8 mouse cellular contexts compared by ENCODE assay signal in the genomic region with DNA sequence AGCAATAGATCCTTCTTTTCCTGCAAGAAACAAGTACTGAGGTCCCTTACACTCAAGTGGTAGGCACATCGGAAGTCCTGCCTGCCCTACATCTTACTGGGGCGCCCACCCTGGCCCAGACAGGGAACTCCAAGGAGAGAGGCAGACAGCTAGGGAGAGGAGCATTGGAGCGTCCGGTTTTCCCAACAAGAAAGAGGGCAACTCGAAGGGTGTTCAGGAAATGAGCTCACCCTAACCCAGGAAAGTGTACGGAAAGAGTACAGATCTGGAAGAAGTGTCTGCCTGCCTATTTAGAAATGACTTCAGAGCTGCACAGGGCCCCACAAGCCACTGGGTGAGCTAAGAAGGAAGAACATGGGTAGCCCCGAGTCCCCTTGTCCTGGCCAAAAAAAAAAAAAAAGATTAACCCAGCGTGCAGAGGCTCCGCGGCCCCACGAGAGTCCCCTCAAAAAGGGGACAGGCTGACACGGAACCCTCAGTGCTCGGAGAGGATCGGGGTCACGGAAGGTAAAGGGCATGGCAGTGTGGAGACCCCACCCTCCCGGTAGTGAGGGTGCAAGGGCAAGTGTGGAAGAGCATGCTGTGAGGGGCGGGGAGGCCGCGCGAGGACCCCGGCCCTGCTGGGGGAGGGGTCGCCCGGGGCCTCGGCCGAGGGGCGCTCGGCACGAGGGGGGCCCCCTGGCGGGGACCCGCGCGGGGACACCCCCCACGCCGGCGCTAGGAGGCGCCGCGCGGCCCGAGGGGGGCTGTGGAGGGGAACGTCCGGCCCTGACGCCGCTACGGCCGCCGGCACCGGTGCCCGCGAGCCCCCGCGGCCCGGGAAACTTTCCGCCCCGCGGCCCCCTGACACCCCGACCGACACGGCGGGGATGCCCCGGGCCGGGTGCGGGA. TPM values are rescaled to one million over a fixed set of nuclear protein-coding genes. Genes with fewer than 3 reads are reported as not detected.
DNase-seq lines count a peak whose midpoint lies in the region; ATAC-seq and TF ChIP-seq lines count a peak whose summit lies in the region.

No protein-coding gene starts in this region.

- TF ChIP-seq CTCF in MEL (IDR thresholded peaks at IDR 0.05 in 2 of 3, conservative IDR thresholded peaks at IDR 0.05 in 1 of 3; ENCODE audit: control insufficient read depth in 1 of 3, insufficient read depth in 1 of 3, low read depth in 2 of 3, low read length in 3 of 3, poor library complexity in 1 of 3, severe bottlenecking in 1 of 3), result peak in 2 of 3 experiments; percentile 66 to 69; a peak in 5 of 6 replicates
- peak; percentile 9; the same call in 1 of the 2 replicates for TF ChIP-seq CTCF in liver, postnatal 0 days (IDR thresholded peaks at IDR 0.05; ENCODE audit: low read depth)
- peak; percentile 38; the same call in 1 of the 2 replicates for TF ChIP-seq CTCF in olfactory bulb, adult 2 months (IDR thresholded peaks at IDR 0.05; ENCODE audit: insufficient read depth, low read depth, low read length)

- TF ChIP-seq EP300 in MEL (IDR thresholded peaks at IDR 0.05; ENCODE audit: low read depth in 1 of 2, low read length in 2 of 2), result no peak
- TF ChIP-seq EP300 in liver, postnatal 0 days (IDR thresholded peaks at IDR 0.05; ENCODE audit: low read depth), result no peak

- peak; percentile 23 for DNase-seq in 3134 (ENCODE audit: extremely low read depth, insufficient read length, low spot score)
- peak; percentile 70 for DNase-seq in MEL (ENCODE audit: low read depth, low spot score)
- DNase-seq in cerebellum, postnatal 36 days, result peak; percentile 30 to 41
- DNase-seq in heart, adult 18-20 months, result peak; percentile 48 to 63
- peak; percentile 21 for DNase-seq in kidney, adult 18-20 months
- peak; percentile 41 for DNase-seq in liver, postnatal 0 days
- DNase-seq in urinary bladder, postnatal 14 days (ENCODE audit: low spot score), result peak; percentile 5

- 4% methylated on average over 41 of the region's 63 CpGs for WGBS in liver, postnatal 0 days (ENCODE audit: insufficient replicate concordance)
- 2% methylated on average over 62 of the region's 63 CpGs for WGBS in olfactory bulb, adult 2 months

- no peak for TF ChIP-seq POLR2A in MEL (IDR thresholded peaks at IDR 0.05; ENCODE audit: control insufficient read depth in 1 of 2, insufficient read depth in 1 of 2, low read depth in 1 of 2, low read length in 2 of 2, poor library complexity in 1 of 2)
- TF ChIP-seq POLR2A in olfactory bulb, adult 2 months (IDR thresholded peaks at IDR 0.05; ENCODE audit: insufficient read depth, low read depth, low read length), result no peak

- H3K4me2 ChIP-seq in liver, postnatal 0 days (ENCODE audit: low read depth, low read length), result peak overlapping the region; percentile 99

- peak overlapping the region; percentile 86 for H3K9ac ChIP-seq in MEL (ENCODE audit: control insufficient read depth, low read depth, low read length, poor library complexity, severe bottlenecking)
- H3K9ac ChIP-seq in liver, postnatal 0 days (replicated peaks), result peak overlapping the region; percentile 87

- no peaks in the 10 kb centered on the region for H3K9me3 ChIP-seq in MEL (replicated peaks; ENCODE audit: insufficient read depth, low read length)
- no peaks in the 10 kb centered on the region for H3K9me3 ChIP-seq in liver, postnatal 0 days (ENCODE audit: low read length)

- TF ChIP-seq RAD21 in MEL (IDR thresholded peaks at IDR 0.05; ENCODE audit: low read depth, low read length), result no peak

- peaks cover 9 to 21% of the 10 kb centered on the region in 2 experiments for H3K4me1 ChIP-seq in MEL (ENCODE audit: control insufficient read depth in 1 of 2, insufficient read depth in 2 of 2, low read length in 2 of 2)
- H3K4me1 ChIP-seq in liver, postnatal 0 days (ENCODE audit: insufficient read depth), result peaks cover 33% of the 10 kb centered on the region
- H3K4me1 ChIP-seq in olfactory bulb, adult 2 months (ENCODE audit: control insufficient read depth, insufficient read depth, low read length), result peaks cover 12% of the 10 kb centered on the region

- H3K4me3 ChIP-seq in MEL (ENCODE audit: control insufficient read depth in 1 of 2, insufficient read depth in 1 of 2, low read depth in 2 of 2, low read length in 2 of 2), result peak overlapping the region; percentile 86 to 93
- H3K4me3 ChIP-seq in liver, postnatal 0 days (ENCODE audit: low read depth, low read length), result peak overlapping the region; percentile 80
- H3K4me3 ChIP-seq in olfactory bulb, adult 2 months (ENCODE audit: insufficient read depth, low read depth, low read length), result peak overlapping the region; percentile 97

- no peaks in the 10 kb centered on the region for H3K27me3 ChIP-seq in MEL (ENCODE audit: control insufficient read depth in 1 of 2, insufficient read depth in 2 of 2, low read length in 2 of 2)
- no peaks in the 10 kb centered on the region for H3K27me3 ChIP-seq in liver, postnatal 0 days (ENCODE audit: insufficient read depth, low read length)

- ATAC-seq in liver, postnatal 0 days, result no peak

- peaks cover 49% of the 10 kb centered on the region for H3K79me2 ChIP-seq in MEL (ENCODE audit: control insufficient read depth, insufficient read depth, low read length, poor library complexity)

- H3K27ac ChIP-seq in MEL (ENCODE audit: control insufficient read depth, low read depth, low read length), result peak overlapping the region; percentile 95
- H3K27ac ChIP-seq in liver, postnatal 0 days (ENCODE audit: low read depth), result peak overlapping the region; percentile 86
- H3K27ac ChIP-seq in olfactory bulb, adult 2 months (ENCODE audit: insufficient read depth, low read depth, low read length), result no peak overlapping the region

- H3K36me3 ChIP-seq in MEL (ENCODE audit: control insufficient read depth in 1 of 2, insufficient read depth in 2 of 2, low read length in 2 of 2), result peaks cover 0 to 35% of the 10 kb centered on the region in 2 experiments; a peak in 2 of 4 replicates
- peaks cover 5% of the 10 kb centered on the region; the same call in 1 of the 2 replicates for H3K36me3 ChIP-seq in liver, postnatal 0 days (replicated peaks; ENCODE audit: insufficient read depth, low read length)

TF ChIP-seq in MEL, 35 proteins besides CTCF, POLR2A, EP300 and RAD21:
- TF ChIP-seq CHD1 (IDR thresholded peaks at IDR 0.05; ENCODE audit: low read depth, low read length) (no peak), MXI1 (IDR thresholded peaks at IDR 0.05; ENCODE audit: low read depth, low read length) (peak; percentile 69), RCOR1 (IDR thresholded peaks at IDR 0.05; ENCODE audit: low read depth, low read length) (no peak), MYB (IDR thresholded peaks at IDR 0.05; ENCODE audit: low read depth, low read length) (no peak), HCFC1 (IDR thresholded peaks at IDR 0.05; ENCODE audit: low read depth, low read length) (0 out of 2 replicates have a peak, but pooled peaks have one; percentile 24), ETS1 (IDR thresholded peaks at IDR 0.05; ENCODE audit: low read depth, low read length) (no peak), ZNF384 (IDR thresholded peaks at IDR 0.05; ENCODE audit: low read depth, low read length) (peak; percentile 62), SIN3A (IDR thresholded peaks at IDR 0.05; ENCODE audit: low read length) (peak; percentile 39; the same call in 1 of the 2 replicates)

RNA-seq across cellular contexts. Expression of gene Camta1, which starts 1.0 kb away (rescaled TPM):
- total RNA-seq in MEL (2012; rRNA removed), result 23.5 and 28.2 TPM in 2 replicates
- 10 to 100 TPM in 1 of 2 experiments, not detected in 1; 87.5 TPM for polyA plus RNA-seq in MEL (2012; ENCODE audit: insufficient read depth in 1 of 2, insufficient read length in 2 of 2, low read depth in 1 of 2, low replicate concordance in 2 of 2, missing spikeins in 1 of 2)
- 100 to 1,000 TPM; 207 to 208 TPM for total RNA-seq in heart, adult 18-20 months (2021)
- 47.9 and 48.3 TPM in 2 replicates for polyA plus RNA-seq in liver, postnatal 0 days (2015; fragmentation: Nextera tagmentation; extraction: Ambion mirVana)
- polyA plus RNA-seq in olfactory bulb, adult 2 months (2012; ENCODE audit: insufficient read depth, insufficient read length, low replicate concordance, missing spikeins), result 363 TPM in 1 of 2 replicates, not detected in the other

Comparison
In these comparisons a context has a peak if more than half of its experiments do, and no peak if none do; other contexts are left out.
1. DNase-seq: peak in every context shown above with its lines; median percentile 70 in MEL; 56 in heart, adult 18-20 months; 41 in liver, postnatal 0 days; 36 in cerebellum, postnatal 36 days; 23 in 3134; 21 in kidney, adult 18-20 months; 5 in urinary bladder, postnatal 14 days.
2. CTCF ChIP-seq: peak in every context shown above with its lines; median percentile 68 in MEL; 38 in olfactory bulb, adult 2 months; 9 in liver, postnatal 0 days.